Mouse (Mus musculus) 3134 (cell line): ENCODE measurements around the gene Hp1bp3.
A peak's percentile ranks its signal among the peaks of the same experiment; 100 is the strongest.

ENCODE experiments used
- DNase-seq: peaks from one replicate; pipeline ENCODE4 v3.0.0-alpha.2; 2011; ENCODE audit warnings: low spot score; ENCODE audit not compliant: insufficient read length; ENCODE audit errors: extremely low read depth

Hp1bp3 gene

DNA sequence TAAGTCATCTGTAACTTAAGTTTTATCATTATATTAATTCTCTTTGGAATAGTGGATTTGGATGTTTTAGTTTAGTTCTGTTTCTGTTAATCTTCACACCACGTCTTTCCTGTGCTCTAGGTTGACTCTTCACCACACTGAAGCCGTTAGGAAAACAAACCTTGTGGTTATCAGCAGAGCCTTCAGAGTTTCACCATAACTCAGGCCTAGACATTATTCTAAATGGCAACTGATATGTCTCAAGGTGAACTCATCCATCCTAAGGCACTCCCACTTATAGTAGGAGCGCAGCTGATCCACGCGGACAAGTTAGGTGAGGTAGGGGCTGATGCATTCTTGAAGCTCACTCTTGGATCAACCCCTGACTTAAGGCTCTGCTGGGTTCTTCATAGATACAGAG lies 5.3 kb downstream of the Hp1bp3 start:
- DNase-seq: no peak

DNA sequence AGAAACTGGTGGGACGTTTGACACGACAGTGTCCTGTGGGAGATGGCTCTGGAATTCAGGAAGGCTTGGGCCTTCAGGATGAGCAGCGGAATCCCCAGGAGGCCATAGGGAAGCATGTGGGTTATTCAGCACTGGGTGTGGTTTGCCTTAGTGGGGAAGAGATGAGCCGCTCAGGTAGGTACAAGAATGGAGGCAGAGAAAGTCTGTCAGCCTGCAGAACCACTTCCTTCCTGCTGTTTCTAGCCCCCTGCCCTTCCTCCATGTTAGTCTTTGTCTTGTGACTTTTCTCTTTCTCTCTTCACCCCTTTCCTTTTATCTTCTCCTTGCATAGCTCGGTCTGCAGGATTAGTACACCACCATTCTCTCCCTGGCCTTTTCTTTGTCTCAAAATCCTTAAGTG lies 6.3 kb downstream of the Hp1bp3 start:
- no peak for DNase-seq

DNA sequence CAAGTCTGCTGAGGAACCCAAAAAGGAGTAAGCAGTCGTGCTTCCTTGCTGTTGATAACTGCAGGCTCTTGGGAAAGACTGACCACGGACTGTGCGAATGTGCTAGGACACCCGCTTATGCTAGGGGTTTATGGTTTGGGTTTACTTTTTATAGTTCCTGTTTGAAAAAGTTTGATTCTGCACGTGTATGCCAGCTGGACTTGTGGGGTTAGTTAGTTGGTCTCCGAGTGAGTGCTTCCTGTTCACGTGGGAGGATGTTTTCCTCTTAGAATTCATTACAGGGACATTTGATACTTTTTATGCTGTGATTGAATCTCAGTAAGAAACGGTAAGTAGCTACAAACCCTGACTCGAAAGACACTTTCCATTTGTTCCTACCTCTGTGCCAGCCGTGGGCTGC lies 7.5 kb downstream of the Hp1bp3 start:
- DNase-seq: no peak

DNA sequence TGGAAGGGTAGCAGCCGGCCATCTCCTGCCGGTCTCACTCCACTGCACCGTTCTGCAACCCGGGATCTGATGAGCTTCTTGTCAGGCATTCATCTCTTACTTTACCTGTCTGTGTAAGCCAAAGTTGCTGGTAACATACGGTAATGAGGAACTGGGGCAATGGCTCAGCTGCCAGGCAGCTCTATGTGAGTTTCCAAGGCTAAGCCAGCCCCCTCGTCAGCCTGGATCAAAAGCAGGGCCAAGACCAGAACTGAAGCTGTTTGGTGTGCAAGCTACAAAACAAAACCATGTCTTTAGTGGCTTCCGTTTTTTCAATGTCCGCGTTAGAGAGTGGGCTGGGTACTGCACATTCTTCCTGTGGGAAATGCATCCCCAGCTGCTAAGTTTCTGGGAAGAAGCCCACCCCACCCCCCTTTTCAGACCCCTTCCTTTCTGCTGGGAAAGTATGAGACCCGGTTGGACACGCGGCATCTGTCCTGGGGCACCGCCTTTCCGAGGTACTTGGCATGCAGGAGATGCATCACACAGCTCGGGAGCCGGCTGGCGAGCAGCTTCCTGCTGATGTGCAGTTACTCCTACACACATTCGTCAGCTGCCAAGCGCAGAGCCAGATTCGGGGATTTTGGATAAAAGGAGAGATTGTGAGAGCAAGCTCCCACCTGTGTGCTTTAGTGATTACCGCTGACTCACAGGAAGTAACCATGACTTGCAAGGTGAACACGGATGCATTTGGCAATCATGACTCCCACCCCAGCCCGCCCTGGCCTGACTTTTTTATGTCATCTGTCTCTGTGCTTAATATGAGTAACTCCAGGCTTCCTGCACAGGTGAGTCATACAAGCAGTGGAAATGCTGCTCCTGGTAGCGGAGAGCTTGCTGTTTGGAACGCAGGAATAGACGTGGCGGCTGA lies 30.9 kb downstream of the Hp1bp3 start:
- no peak for DNase-seq

DNA sequence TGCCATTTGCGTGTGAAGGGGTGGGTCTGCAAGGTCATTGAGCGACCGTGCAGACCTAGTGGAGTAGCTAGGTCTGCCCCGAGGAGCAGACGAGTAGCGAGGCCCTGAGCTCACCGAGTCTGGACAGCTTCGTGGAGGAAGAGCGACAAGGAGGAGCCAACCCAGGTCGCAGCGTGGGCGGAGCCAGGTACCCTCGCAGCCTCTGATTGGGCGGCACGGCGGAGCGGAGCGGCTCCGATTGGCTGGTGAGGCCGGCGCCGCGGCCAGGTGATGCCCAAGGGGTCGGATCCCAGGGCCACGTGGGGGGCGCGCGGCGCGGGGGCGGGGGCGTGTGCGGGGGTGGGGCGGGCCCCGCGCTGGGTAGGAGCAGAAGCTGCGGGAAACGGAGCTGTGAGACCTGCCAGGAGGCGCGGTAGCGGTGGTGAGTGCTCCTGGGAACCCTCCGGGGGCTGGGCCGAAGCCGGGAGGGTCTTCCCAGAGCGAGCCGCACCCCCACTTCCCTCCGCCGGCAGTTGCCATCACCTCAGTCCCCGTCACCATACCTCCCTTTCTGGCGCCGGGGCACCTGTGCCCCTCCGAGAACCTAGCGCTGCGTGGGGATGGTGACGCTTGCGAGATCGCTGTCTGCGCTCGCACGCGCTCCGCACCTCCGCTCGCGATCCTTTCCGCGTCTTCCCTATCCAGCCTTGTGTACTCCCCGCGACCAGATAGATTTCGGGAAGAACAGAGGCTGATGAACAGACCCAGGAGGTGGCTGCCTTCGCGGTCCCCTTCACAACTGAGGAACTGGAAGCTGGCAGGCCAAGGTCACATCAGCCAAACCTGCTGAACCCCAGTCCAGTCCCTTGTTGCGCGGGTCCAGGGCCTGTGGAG lies 34.2 kb downstream of the Hp1bp3 start, which contains the start of the genes Sh2d5 and Kif17:
Gene Sh2d5, plus strand, starts transcription at position 316 of the 873 bp plus-strand sequence.
Gene Kif17, plus strand, starts transcription at position 348 of the 873 bp plus-strand sequence.
- no peak for DNase-seq

DNA sequence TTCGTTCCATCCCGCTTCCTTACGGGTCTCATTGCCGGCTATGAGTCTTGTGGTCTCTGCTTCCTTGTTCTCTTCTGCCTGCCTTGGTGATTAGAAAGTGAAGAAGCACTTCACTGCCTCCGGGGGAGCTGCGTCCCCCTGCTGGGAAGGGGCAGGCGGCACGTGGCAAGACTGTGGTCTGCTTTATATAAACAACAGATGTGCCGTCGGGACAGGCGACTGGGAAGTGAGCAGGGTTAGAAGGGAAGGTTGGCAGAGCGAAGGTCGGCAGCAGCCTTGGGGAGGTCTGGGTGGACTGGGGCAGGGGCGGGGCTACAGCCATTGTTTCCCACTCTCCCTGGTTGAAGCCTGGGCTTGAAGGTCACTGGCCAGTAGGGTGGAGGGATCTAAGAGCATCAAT lies 35.7 kb downstream of the Hp1bp3 start:
- DNase-seq: no peak

DNA sequence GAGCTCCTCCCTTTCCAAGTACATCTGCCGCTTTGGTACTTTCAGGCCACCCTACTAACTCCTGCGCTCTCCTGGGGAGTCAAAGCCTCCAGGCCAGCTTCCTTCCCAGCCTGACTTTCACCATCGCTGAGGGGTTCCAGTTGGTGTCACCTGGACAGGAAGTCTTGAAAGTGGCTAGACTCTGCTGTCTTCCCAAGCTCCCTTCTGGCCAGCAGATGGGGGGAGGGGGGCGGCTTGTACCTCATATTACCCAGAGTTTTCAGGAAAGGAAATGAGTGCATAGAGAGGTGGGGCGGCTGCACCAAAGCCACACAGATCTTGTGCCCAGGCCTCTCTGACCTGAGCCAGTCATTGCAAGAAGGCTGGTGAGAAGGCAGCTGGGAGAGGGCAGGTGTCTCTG lies 36.1 kb downstream of the Hp1bp3 start:
- DNase-seq: no peak

DNA sequence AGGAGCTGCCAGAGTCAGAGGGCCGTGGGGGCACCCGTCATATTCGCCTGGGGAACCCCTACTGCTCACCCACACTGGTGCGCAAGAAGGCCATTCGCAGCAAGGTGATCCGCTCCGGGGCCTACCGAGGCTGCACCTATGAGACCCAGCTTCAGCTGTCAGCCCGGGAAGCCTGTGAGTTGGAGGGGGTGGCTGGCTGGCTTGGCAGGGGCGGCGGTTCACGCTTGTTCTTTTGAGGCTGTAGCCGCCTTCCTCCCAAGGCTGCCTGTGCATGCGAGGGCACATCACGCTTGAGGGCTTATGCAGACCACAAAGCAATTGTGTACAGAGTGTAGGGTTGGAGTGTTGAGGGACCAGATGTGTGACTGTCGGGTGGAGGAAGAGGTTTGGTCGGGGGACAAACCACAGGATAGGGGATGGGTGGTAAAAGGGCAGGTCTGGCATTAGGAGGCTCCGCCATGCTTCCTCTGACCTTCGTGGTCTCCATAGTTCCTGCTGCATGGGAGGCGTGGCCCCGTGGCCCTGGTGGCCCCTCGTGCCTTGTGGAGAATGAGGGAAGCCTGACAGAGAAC lies 41.1 kb downstream of the Hp1bp3 start:
- DNase-seq: no peak

DNA sequence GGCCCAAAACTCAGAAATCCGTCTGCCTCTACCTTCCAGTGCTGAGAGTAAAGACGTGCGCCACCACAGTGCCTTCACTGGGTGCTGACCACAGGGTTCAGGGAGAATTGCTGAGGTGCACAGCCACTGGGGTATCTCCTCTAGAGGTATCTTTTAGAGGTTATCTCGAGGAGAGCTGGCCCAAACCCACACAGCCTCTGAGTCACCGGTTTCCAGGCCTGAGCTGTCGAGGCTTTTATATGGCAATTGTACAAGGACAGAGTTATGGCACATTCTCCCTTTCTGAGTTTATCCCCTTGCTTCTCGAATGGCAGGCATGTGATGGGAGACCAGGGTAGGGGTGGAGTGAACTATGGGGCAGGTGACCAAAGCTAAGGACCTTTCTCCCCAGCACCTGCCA lies 42.6 kb downstream of the Hp1bp3 start:
- DNase-seq: no peak

DNA sequence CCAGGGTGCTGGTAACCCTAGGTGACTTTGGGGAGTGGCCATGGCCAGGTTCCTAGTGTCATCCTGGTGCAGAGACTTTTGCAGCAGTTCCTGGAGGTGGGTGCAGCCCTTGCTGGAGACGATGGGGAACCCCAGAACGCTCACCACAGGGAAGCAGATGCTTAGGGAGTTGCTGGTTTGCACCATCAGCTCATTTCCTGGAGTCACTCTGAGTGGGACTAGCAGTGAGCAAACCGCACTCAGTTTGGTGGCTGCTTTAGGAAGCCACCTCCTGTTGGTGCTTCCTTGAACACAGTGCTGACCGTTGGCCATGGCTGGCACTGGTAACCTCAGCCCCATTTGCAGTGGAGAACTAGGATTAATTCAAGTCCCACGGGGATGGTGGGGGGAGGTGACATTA lies 43.4 kb downstream of the Hp1bp3 start:
- DNase-seq: no peak

DNA sequence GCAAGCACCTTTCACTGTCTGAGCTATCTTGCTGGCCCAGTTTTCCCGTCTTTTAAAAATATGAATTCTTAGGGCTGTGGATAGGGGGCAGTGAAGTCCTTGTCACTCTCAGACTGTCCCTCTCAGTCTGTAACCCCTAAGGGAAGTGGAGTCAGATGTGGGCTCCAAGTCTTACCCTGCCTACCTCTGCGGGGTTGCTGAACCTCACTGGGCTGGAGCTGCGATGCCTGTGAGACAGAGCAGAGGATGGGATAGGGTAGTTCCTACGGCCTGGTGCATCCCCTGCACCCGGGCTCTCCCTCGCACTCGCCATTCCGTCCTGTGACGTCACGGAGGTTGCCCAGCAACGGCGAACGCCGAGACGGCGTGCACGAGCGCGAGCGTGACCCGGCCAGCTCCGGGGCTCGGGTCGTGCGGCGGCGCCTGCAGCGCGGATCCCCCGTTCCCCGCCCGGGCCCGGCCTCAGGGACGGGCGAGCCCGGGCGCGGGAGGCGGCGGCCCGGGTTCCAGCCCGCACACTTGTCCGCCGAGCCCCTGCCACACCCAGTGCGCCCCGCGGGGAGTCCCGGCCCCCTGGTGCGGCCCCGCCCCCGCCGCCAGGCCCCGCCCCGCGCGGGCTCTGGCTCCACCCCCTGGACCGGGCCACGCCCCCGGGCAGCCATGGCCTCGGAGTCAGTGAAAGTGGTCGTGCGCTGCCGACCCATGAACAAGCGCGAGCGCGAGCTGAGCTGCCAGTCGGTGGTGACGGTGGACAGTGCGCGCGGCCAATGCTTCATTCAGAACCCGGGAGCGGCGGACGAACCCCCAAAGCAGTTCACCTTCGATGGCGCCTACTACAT lies 46.0 kb downstream of the Hp1bp3 start:
- no peak for DNase-seq

DNA sequence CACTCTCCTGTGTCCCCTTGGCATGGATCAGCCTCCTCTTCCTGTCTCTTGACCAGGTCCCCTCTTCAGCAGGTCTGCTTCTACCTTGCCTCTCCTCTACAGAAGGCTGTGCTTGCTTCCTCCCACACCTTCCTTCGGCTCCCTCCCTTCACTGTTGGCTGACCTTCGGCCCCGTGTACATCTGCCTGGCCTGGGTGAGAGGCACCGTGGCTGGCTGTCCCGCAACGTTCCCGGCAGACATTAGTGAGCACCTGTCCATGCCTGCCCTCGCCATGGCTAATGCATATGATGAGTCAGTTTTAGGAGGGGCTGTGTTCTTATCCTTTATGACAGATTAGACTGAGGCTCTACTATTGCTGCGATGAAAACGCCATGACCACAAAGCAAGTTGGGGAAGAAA lies 51.8 kb downstream of the Hp1bp3 start:
- no peak for DNase-seq

DNA sequence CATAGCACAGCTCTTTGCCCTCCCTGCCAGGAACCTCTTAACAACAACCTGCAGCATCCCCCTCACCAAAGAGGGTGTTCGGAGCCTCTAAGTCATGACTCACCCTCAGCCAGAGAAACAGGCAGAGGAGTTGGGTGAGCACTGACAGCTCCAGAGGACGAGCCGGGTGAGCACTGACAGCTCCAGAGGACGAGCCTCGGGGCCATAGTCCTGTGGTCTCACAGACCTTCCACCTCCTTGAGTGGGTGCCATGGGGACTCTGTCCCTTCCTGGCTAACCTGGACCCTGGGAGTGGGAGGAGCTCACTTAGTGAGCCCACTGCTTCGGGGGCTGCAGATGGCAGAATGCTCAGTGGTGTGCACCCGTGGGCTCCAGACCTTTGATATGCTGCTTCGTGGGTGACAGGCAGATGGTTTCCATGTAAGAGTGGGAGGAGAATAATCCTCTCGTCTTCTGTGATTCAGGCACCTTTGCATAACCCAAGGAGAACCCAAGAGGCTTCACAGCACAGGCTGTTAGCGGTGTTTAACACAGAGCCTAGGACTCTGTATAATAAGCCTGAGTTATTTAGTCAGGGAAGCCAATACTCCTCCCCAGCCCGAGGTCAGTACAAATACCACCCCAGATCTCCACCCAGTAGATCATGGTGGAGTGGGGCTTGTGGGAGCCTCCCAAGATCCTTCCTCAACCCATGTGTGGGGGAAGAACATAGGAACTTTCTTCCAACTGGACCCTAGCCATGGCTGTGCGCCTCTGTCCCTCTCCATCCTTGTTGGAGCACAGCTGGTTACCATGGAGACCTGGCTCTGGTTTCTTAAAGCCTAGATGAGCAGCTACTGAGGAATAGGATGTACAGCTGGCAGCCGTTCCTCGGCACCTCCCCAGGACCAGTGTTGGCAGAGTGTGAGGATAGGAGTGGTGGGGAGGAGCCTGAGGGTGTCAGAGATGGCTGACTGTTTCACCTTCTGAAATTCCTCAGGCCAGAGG lies 56.2 kb downstream of the Hp1bp3 start:
- DNase-seq: no peak

DNA sequence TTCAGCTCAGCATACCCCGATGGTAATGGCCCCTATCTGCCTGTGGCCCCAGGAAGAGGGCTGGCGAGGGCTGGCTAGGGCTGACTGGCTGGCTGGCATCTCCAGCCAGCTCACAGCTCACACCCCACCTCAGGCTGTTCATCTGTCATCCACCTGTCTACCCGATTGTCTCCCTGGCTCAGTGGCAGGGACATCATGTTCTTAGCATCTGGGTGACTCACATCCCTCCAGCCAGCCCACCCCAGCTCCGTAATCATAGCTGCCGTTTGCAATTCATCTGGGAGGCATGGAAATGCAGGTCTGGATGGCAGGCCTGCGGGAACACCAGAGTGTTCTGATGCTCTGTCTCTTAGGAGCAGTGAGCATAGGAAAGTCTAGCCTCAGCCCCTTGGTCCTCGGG lies 62.2 kb downstream of the Hp1bp3 start:
- DNase-seq: no peak

DNA sequence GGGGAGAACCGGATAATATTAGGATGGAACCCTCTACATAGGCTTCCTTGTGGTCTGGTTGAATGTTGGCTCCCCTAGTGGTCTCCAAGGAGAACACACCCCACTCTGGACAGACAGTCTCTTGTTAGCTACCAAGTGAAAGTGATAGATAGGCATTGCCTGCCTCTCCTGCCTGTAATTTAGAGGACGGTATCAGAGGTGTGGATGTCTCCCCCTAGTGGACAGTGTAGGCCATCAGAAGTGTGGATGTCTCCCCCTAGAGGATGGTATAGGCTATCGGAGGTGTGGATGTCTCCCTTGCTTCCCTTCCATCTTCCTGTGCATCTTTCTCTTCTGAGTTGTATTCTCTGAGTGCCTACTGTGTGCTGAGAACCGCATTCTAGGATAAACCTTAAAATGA lies 66.7 kb downstream of the Hp1bp3 start:
- DNase-seq: peak; percentile 39

DNA sequence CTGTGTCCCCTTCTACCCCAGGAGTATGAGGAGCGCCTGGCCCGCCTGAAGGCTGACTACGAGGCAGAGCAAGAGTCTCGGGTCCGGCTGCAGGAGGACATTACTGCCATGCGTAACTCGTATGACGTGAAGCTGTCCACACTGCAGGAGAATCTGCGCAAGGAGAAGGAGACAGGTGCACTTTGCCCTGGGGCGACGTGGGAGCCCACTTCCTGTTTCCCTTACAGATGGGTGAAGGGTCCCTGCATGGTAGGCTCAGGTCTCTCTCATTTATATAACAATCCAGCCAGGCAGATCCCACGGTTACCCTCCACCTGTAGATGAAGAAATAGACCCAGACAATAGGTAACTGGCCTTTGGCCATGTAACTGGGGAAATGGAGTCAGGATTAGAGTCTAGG lies 70.3 kb downstream of the Hp1bp3 start:
- DNase-seq: no peak

DNA sequence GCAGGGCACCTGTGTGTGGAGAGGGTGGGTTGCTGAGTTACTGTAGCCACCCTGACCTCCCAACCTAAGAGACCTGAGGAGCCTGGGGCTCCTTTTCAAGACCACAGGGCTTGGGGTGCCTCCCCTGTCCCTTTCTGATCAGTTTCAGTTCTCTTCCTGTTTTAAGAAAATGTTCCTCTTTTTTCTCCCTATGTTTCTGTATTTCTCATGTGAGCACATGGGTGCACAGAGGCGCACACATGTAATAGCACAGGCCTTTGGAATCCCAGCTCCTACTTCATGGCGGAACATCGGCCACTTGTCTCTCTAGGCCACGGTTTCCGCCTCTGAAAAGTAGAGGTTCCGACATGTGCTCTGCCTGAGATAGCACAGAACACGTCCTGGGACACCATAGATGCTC lies 72.6 kb downstream of the Hp1bp3 start:
- DNase-seq: no peak

DNA sequence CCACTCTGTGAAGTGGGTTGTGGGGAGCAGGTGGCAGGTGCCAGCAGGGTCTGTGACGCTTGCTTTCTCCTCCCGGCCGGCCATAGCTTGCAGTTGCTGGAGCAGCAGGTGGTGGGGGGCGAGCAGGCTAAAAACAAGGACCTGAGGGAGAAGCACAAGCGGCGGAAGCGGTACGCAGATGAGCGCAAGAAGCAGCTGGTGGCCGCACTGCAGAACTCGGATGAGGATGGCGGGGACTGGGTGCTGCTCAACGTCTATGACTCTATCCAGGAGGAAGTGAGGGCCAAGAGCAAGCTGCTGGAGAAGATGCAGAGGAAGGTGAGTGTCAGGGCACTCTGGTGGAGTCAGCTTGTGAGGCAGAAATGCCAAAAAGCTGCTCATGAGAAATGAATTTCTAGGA lies 75.9 kb downstream of the Hp1bp3 start:
- no peak for DNase-seq

DNA sequence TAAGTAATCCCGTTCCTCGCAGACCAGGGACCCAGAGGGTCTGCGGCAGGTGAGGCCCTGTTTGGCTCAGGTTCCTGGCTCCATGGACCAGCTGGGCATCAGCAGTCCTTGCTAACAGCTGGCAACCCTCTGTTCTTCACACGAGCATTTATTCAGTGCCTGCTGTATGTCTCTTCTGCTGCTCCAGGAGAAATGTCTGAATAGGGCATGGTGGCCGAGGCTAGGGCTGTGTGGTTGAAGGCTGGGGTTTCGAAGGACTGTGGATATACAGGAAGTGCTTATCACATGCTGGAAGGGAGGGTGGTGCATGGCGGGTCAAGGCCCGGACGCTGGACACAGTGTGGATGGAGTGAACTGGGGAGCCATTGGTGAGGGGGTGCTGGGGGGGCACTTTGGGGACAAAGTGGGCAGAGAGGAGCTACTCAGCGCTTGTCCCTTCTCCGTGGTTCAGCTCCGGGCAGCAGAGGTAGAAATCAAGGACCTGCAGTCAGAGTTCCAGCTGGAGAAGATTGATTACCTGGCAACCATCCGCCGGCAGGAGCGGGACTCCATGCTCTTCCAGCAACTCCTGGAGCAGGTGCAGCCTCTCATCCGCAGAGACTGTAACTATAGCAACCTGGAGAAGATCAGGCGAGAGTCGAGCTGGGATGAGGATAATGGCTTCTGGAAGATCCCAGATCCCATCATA lies 77.3 kb downstream of the Hp1bp3 start:
- DNase-seq: no peak
